Mouse (Mus musculus) hindbrain, postnatal 0 days (tissue): ENCODE measurements around the gene Lipc. TPM values are rescaled to one million over a fixed set of nuclear protein-coding genes. Genes with fewer than 3 reads are reported as not detected.

ENCODE experiments used
- ATAC-seq: fragments of 200-750 bp; cut with Nextera tagmentation; 2 replicates; pipeline ENCODE4 v1.8.0; 2017; ENCODE audit warnings: mild to moderate bottlenecking, moderate TSS enrichment, moderate library complexity
- DNase-seq: peaks from one replicate; pipeline ENCODE4 v3.0.0-alpha.2; 2015; ENCODE audit warnings: low spot score
- H3K27ac ChIP-seq: fragments of 300-500 bp; sonication (generic); 2 replicates; pipeline ENCODE4 v1.5.1; 2014; ENCODE audit warnings: mild to moderate bottlenecking
- H3K27me3 ChIP-seq: fragments of 300-500 bp; sonication (generic); 2 replicates; pipeline ENCODE4 v1.6.1; 2014; ENCODE audit warnings: low read length, mixed read lengths; ENCODE audit not compliant: insufficient read depth
- H3K36me3 ChIP-seq: fragments of 300-500 bp; sonication (generic); 2 replicates; pipeline ENCODE4 v1.6.1; 2014; ENCODE audit warnings: low read length, mixed read lengths; ENCODE audit not compliant: insufficient read depth
- H3K4me1 ChIP-seq: fragments of 300-500 bp; sonication (generic); 2 replicates; pipeline ENCODE4 v1.6.1; 2014; ENCODE audit warnings: antibody characterized with exemption, low read length, mixed read lengths; ENCODE audit not compliant: insufficient read depth
- H3K4me2 ChIP-seq: fragments of 300-500 bp; sonication (generic); 2 replicates; pipeline ENCODE4 v1.6.1; 2014; ENCODE audit warnings: low read depth, mild to moderate bottlenecking, low read length, moderate library complexity, mixed read lengths
- H3K4me3 ChIP-seq: fragments of 300-500 bp; sonication (generic); 2 replicates; pipeline ENCODE4 v1.5.1; 2014; ENCODE audit warnings: low read length
- H3K9ac ChIP-seq: fragments of 300-500 bp; sonication (generic); replicated peaks from 2 replicates; pipeline ENCODE4 v1.6.1; 2014; ENCODE audit warnings: mild to moderate bottlenecking, low read length, moderate library complexity, mixed read lengths
- H3K9me3 ChIP-seq: fragments of 300-500 bp; sonication (generic); 2 replicates; pipeline ENCODE4 v1.6.1; 2016; ENCODE audit warnings: low read length, mixed read lengths
- CTCF ChIP-seq: IDR thresholded peaks from 2 replicates; pipeline ENCODE4 v1.5.1; 2016; ENCODE audit warnings: antibody characterized with exemption, control low read depth, low read depth
- WGBS: fragments of 180-500 bp; shearing (Covaris S2); extraction: QIAGEN DNeasy Blood & Tissue Kit; methylation state at CpG from one replicate; pipeline ENCODE4 v1.1.7; 2014; 5-methylcytosine and 5-hydroxymethylcytosine counted together
- polyA plus RNA-seq: library from polyadenylated mRNA; unstranded; fragments of >200 nt; fragmentation: Nextera tagmentation; extraction: Ambion mirVana; gene quantifications from 2 replicates; pipeline ENCODE4 v1.2.1, GENCODE M21; 2015
- total RNA-seq: library from RNA; depleted of rRNA; stranded (reverse); fragments of >200 nt; gene quantifications from 2 replicates; pipeline ENCODE4 v1.2.3, GENCODE M21; 2014; rRNA removed

Gene Lipc
- total RNA-seq, result not detected in 2 replicates
- 0.10 and 0.19 TPM in 2 replicates for polyA plus RNA-seq

- H3K27me3 ChIP-seq, result no peaks in the 10 kb centered on the region
- ATAC-seq (no peak), DNase-seq (no peak)
- H3K36me3 ChIP-seq, result no peaks in the 10 kb centered on the region
- H3K4me3 ChIP-seq, result no peak within 1 kb of the TSS
- H3K4me2 ChIP-seq, result no peak within 1 kb of the TSS
- no peak within 1 kb of the TSS for H3K27ac ChIP-seq
- H3K9ac ChIP-seq, result no peak within 1 kb of the TSS
- WGBS, result 89% methylated on average over 4 of the region's 4 CpGs
- H3K4me1 ChIP-seq, result no peaks in the 10 kb centered on the region
- H3K9me3 ChIP-seq, result no peaks in the 10 kb centered on the region
- TF ChIP-seq CTCF, result no peak
Observed at GRCm38 (mm10) chr9:70952126-70952525, at the start of gene Lipc. Gene Lipc, minus strand, starts transcription at chr9:70952226.

DNA sequence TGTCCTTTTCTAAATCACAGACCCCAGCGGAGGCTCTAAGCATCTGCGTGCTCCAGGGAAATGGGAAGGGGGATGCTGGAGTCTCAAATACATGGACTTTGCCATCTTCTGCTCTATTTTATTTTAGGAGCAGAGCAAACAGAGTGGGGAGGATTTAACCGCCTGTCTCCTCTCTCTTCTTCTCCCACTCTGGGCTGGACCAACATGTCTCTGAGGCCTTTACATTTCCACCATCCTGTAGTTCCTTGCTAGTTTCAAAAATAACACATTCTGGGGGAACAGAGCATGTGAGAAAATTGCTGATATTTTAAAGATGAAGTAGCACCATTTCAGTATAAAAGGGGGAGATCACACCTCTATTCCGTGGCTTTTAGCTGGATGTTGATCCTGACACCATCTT lies 47.1 kb upstream of the Lipc start:
- no peaks in the 10 kb centered on the region for H3K27me3 ChIP-seq
- H3K4me2 ChIP-seq, result no peak overlapping the region
- DNase-seq (no peak), ATAC-seq (no peak)
- no peak for TF ChIP-seq CTCF
- H3K36me3 ChIP-seq, result no peaks in the 10 kb centered on the region
- no peak overlapping the region for H3K9ac ChIP-seq
- H3K27ac ChIP-seq, result no peak overlapping the region
- no peaks in the 10 kb centered on the region for H3K4me1 ChIP-seq
- H3K9me3 ChIP-seq, result 0 out of 2 replicates have a peak, but pooled peaks cover 4% of the 10 kb centered on the region
- no peak overlapping the region for H3K4me3 ChIP-seq
- WGBS, result 82% methylated on average over 4 of the region's 4 CpGs

GRCm38 (mm10) chr9:70998719-70999118 lies 46.7 kb upstream of the Lipc start:
- no peaks in the 10 kb centered on the region for H3K36me3 ChIP-seq
- H3K4me2 ChIP-seq, result no peak overlapping the region
- WGBS, result 57% methylated on average over 6 of the region's 6 CpGs
- peak; percentile 22 for DNase-seq
- H3K27me3 ChIP-seq, result no peaks in the 10 kb centered on the region
- no peak for TF ChIP-seq CTCF
- H3K9me3 ChIP-seq, result 0 out of 2 replicates have a peak, but pooled peaks cover 4% of the 10 kb centered on the region
- no peaks in the 10 kb centered on the region for H3K4me1 ChIP-seq
- H3K4me3 ChIP-seq, result no peak overlapping the region
- no peak for ATAC-seq
- no peak overlapping the region for H3K27ac ChIP-seq
- H3K9ac ChIP-seq, result no peak overlapping the region

DNA sequence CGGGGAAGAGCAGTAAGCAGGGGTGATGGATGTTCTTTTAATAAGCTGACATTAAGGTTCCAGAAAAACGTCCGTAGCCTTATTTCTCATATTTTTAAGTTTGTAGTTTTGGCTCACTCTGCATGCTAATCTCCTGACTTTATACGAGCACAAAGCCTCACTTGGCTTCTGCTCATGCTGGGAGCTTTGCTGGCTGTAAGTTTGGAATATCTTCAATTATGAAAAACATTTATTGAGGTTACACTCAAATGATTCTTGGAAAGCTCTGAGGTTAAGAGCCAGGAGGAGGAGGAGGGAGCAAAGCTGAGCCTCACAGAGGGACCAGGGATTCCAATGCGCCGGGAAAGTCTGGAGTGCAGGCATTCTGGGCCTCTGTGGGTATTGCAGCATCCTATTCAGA lies 41.3 kb upstream of the Lipc start:
- DNase-seq (no peak), ATAC-seq (no peak)
- H3K36me3 ChIP-seq, result no peaks in the 10 kb centered on the region
- no peaks in the 10 kb centered on the region for H3K27me3 ChIP-seq
- no peak for TF ChIP-seq CTCF
- H3K4me3 ChIP-seq, result no peak overlapping the region
- H3K4me2 ChIP-seq, result no peak overlapping the region
- 42% methylated on average over 6 of the region's 6 CpGs for WGBS
- no peak overlapping the region for H3K27ac ChIP-seq
- 0 out of 2 replicates have a peak, but pooled peaks cover 4% of the 10 kb centered on the region for H3K9me3 ChIP-seq
- H3K4me1 ChIP-seq, result no peaks in the 10 kb centered on the region
- H3K9ac ChIP-seq, result no peak overlapping the region

DNA sequence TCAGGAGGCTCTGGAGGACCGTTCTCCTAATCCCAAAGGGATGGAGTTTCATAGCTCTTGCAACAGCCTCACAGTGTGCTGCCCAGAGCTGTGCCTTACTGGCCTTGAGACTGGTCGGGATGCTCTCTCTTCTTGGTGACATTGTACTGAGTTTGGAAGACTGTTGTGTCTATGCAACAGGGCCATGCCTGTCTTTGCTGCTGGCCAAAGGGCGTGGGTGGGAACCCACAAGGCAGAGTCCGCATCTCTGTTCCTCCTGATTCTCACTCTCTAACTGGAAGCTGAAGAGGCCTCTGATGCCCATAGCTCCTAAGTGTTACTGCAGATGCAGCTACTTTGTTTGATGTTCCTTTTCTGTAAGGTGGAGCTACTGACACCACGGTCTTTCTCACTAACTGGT lies 39.4 kb upstream of the Lipc start:
- no peaks in the 10 kb centered on the region for H3K36me3 ChIP-seq
- H3K4me2 ChIP-seq, result no peak overlapping the region
- no peak for ATAC-seq
- no peak overlapping the region for H3K27ac ChIP-seq
- H3K9me3 ChIP-seq, result 0 out of 2 replicates have a peak, but pooled peaks cover under 1% of the 10 kb centered on the region
- no peak overlapping the region for H3K9ac ChIP-seq
- H3K4me3 ChIP-seq, result no peak overlapping the region
- no peaks in the 10 kb centered on the region for H3K4me1 ChIP-seq
- no peak for DNase-seq
- no peak for TF ChIP-seq CTCF
- H3K27me3 ChIP-seq, result no peaks in the 10 kb centered on the region
- WGBS, result 82% methylated on average over 5 of the region's 5 CpGs

DNA sequence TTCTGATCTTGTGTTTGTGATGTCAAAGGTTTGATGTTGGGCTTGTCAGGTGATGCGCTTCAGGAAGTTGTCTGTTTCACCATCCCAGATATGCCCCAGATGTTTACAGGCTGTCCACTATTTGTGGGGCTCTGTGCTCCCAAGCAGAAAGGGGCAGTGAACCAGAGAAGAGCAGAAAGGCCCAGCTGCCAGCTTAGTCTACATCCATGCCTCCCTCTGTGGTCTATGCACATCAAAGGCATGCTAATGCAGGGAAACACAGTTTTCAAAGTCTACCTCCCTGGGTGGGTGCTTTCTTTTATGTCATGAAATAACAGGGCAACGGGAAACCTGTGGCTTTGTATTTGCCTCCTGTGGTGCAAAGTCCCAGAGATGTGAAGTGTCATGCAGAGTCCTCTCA lies 35.2 kb upstream of the Lipc start:
- H3K4me1 ChIP-seq, result no peaks in the 10 kb centered on the region
- no peak for ATAC-seq
- no peak overlapping the region for H3K27ac ChIP-seq
- DNase-seq, result no peak
- TF ChIP-seq CTCF, result no peak
- H3K4me2 ChIP-seq, result no peak overlapping the region
- no peak overlapping the region for H3K4me3 ChIP-seq
- H3K9ac ChIP-seq, result no peak overlapping the region
- H3K9me3 ChIP-seq, result no peaks in the 10 kb centered on the region; the same call in 1 of the 2 replicates
- no peaks in the 10 kb centered on the region for H3K27me3 ChIP-seq
- no peaks in the 10 kb centered on the region for H3K36me3 ChIP-seq
- WGBS, result 28% methylated on average over 2 of the region's 2 CpGs

DNA sequence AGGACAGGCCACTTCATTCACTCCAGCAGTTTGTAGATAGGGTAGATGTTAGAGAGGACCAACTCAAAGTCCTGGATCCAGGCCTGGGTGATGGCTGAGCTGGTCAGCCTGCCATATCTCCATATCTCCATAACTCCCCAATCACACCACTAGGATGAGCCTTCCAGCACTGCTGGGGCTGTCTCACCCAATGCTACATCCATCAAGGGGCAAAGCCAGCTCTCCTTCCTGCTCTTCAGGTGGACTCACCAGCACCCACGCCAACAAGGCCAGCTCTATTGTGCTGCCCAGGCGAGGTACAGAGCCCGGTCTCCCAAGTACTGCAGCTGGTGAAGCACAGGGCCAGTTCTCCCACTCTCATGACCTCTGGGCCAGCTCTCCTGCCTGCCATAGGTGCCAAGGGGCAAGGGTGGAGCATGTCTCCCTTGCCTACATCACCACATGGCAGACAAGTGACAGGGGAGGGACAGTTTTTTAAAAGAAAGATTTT lies 31.0 kb upstream of the Lipc start:
- Histone ChIP-seq H3K27me3 (no peaks in the 10 kb centered on the region), H3K9ac (no peak overlapping the region), H3K4me1 (no peaks in the 10 kb centered on the region), H3K9me3 (no peaks in the 10 kb centered on the region; the same call in 1 of the 2 replicates), H3K4me2 (no peak overlapping the region), H3K36me3 (no peaks in the 10 kb centered on the region), H3K27ac (no peak overlapping the region), H3K4me3 (no peak overlapping the region)
- TF ChIP-seq CTCF, result no peak
- ATAC-seq, result no peak
- 95% methylated on average over 3 of the region's 3 CpGs for WGBS
- no peak for DNase-seq
